Mouse (Mus musculus): Measurements from ENCODE around the gene Hsd17b7. TPM values are rescaled to one million over a fixed set of nuclear protein-coding genes. Genes with fewer than 3 reads are reported as not detected.

The Hsd17b7 gene
- total and polyA plus RNA-seq, 3 experiments, result 4.8 to 5.7 TPM; not detected in 1

GRCm38 (mm10) chr1:170009296-170009695, 40.3 kb upstream of the Hsd17b7 start:
- Histone ChIP-seq H3K79me2 (ENCODE audit: control insufficient read depth, insufficient read depth, low read length, poor library complexity) (no peaks in the 10 kb centered on the region), H3K9me3 (replicated peaks; ENCODE audit: insufficient read depth, low read length) (no peaks in the 10 kb centered on the region), H3K27me3 (ENCODE audit: control insufficient read depth in 1 of 2, insufficient read depth in 2 of 2, low read length in 2 of 2) (no peaks in the 10 kb centered on the region), H3K27ac (ENCODE audit: control insufficient read depth, low read depth, low read length) (no peak overlapping the region), H3K4me3 (ENCODE audit: control insufficient read depth in 1 of 2, insufficient read depth in 1 of 2, low read depth in 2 of 2, low read length in 2 of 2) (no peak overlapping the region), H3K36me3 (ENCODE audit: control insufficient read depth in 1 of 2, insufficient read depth in 2 of 2, low read length in 2 of 2) (no peaks in the 10 kb centered on the region), H3K9ac (ENCODE audit: control insufficient read depth, low read depth, low read length, poor library complexity, severe bottlenecking) (no peak overlapping the region), H3K4me1 (ENCODE audit: control insufficient read depth in 1 of 2, insufficient read depth in 2 of 2, low read length in 2 of 2) (no peaks in the 10 kb centered on the region)
- DNase-seq (ENCODE audit: low read depth, low spot score), result no peak
- TF ChIP-seq CHD2 (IDR thresholded peaks at IDR 0.05; ENCODE audit: low read length), result no peak
- no peak for TF ChIP-seq MYB (IDR thresholded peaks at IDR 0.05; ENCODE audit: low read depth, low read length)
- TF ChIP-seq SMC3 (IDR thresholded peaks at IDR 0.05; ENCODE audit: low read depth, low read length), result no peak
- no peak for TF ChIP-seq ZC3H11A (IDR thresholded peaks at IDR 0.05; ENCODE audit: low read depth, low read length)
- no peak for TF ChIP-seq EP300 (IDR thresholded peaks at IDR 0.05; ENCODE audit: low read depth in 1 of 2, low read length in 2 of 2)
- no peak for TF ChIP-seq POLR2AphosphoS5 (IDR thresholded peaks at IDR 0.05; ENCODE audit: borderline replicate concordance, low read depth, low read length)
- no peak for TF ChIP-seq MYC (IDR thresholded peaks at IDR 0.05; ENCODE audit: low read depth, low read length)
- no peak for TF ChIP-seq MAFK (IDR thresholded peaks at IDR 0.05; ENCODE audit: borderline replicate concordance, low read depth, low read length)
- TF ChIP-seq RCOR1 (IDR thresholded peaks at IDR 0.05; ENCODE audit: low read depth, low read length), result no peak
- no peak for TF ChIP-seq POLR2A (IDR thresholded peaks at IDR 0.05; ENCODE audit: control insufficient read depth in 1 of 2, insufficient read depth in 1 of 2, low read depth in 1 of 2, low read length in 2 of 2, poor library complexity in 1 of 2)
- no peak for TF ChIP-seq MAZ (IDR thresholded peaks at IDR 0.05; ENCODE audit: low read depth, low read length)

GRCm38 (mm10) chr1:170008432-170009220, 39.6 kb upstream of the Hsd17b7 start:
- no peak overlapping the region for H3K9ac ChIP-seq (ENCODE audit: control insufficient read depth, low read depth, low read length, poor library complexity, severe bottlenecking)
- no peaks in the 10 kb centered on the region for H3K36me3 ChIP-seq (ENCODE audit: control insufficient read depth in 1 of 2, insufficient read depth in 2 of 2, low read length in 2 of 2)
- no peaks in the 10 kb centered on the region for H3K27me3 ChIP-seq (ENCODE audit: control insufficient read depth in 1 of 2, insufficient read depth in 2 of 2, low read length in 2 of 2)
- H3K4me1 ChIP-seq (ENCODE audit: control insufficient read depth in 1 of 2, insufficient read depth in 2 of 2, low read length in 2 of 2), result no peaks in the 10 kb centered on the region
- H3K4me3 ChIP-seq (ENCODE audit: control insufficient read depth in 1 of 2, insufficient read depth in 1 of 2, low read depth in 2 of 2, low read length in 2 of 2), result no peak overlapping the region
- no peak overlapping the region for H3K27ac ChIP-seq (ENCODE audit: control insufficient read depth, low read depth, low read length)
- DNase-seq (ENCODE audit: low read depth, low spot score), result no peak
- no peaks in the 10 kb centered on the region for H3K79me2 ChIP-seq (ENCODE audit: control insufficient read depth, insufficient read depth, low read length, poor library complexity)
- TF ChIP-seq BHLHE40 (IDR thresholded peaks at IDR 0.05; ENCODE audit: borderline replicate concordance, low read depth, low read length), result no peak
- TF ChIP-seq SMC3 (IDR thresholded peaks at IDR 0.05; ENCODE audit: low read depth, low read length), result no peak
- no peak for TF ChIP-seq TAL1 (IDR thresholded peaks at IDR 0.05; ENCODE audit: low read length)
- TF ChIP-seq POLR2AphosphoS2 (IDR thresholded peaks at IDR 0.05; ENCODE audit: low read length), result no peak
- TF ChIP-seq ZNF384 (IDR thresholded peaks at IDR 0.05; ENCODE audit: low read depth, low read length), result no peak
- no peak for TF ChIP-seq SIN3A (IDR thresholded peaks at IDR 0.05; ENCODE audit: low read length)
- H3K9me3 ChIP-seq (replicated peaks; ENCODE audit: insufficient read depth, low read length), result no peaks in the 10 kb centered on the region

All from MEL (cell line).